Comparison of ENCODE assay signal across 7 mouse cellular contexts in the genomic region with DNA sequence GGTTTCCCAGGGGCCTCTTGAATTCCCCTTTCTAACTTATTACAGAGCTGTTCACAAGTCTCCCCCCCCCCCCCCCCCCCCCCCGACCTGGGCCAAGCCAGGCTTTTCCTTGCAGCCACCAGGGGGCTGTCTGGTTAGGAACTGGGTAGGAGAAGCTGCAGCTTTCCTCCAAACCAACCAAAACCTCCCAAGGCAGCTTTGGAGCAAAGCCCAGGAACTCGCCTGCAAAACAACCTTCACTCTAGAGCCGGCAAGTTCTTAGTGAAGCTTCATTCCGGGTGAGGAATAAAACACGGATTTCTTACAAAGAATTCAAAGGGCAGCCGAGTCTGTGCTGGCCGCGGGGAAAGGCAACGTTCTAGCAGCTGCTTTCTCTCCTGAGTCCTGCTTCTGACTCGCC. TPM values are rescaled to one million over a fixed set of nuclear protein-coding genes. Genes with fewer than 3 reads are reported as not detected.
DNase-seq lines count a peak whose midpoint lies in the region; ATAC-seq lines count a peak whose summit lies in the region.

No protein-coding gene starts in this region.

- H3K9ac ChIP-seq in embryonic facial prominence, embryonic 13.5 days = peak overlapping the region; percentile 41
- H3K9ac ChIP-seq in limb, embryonic 11.5 days (ENCODE audit: low read length) = no peak overlapping the region
- no peak overlapping the region for H3K9ac ChIP-seq in midbrain, embryonic 12.5 days (replicated peaks)

- peak; percentile 88 to 93 for DNase-seq in adrenal gland, postnatal 36 days
- peak; percentile 80 for DNase-seq in heart, adult 8-10 months (ENCODE audit: low spot score)
- DNase-seq in kidney, adult 8-10 months = peak; percentile 90 to 93
- peak; percentile 72 for DNase-seq in limb, embryonic 11.5 days (ENCODE audit: low spot score)
- peak; percentile 87 for DNase-seq in skeletal muscle tissue, adult 2 months (ENCODE audit: low read depth, low spot score)

- ATAC-seq in embryonic facial prominence, embryonic 13.5 days (ENCODE audit: insufficient number of reproducible peaks, insufficient read depth, low FRiP score, low TSS enrichment, low read depth) = peak; percentile 78
- peak; percentile 42; the same call in 1 of the 2 replicates for ATAC-seq in limb, embryonic 11.5 days (ENCODE audit: insufficient number of reproducible peaks, low FRiP score, low TSS enrichment, low read depth)
- ATAC-seq in midbrain, embryonic 12.5 days (ENCODE audit: low FRiP score, low read depth) = peak; percentile 3; the same call in 1 of the 2 replicates

- H3K4me1 ChIP-seq in embryonic facial prominence, embryonic 13.5 days = peaks cover 18% of the 10 kb centered on the region
- peaks cover 2% of the 10 kb centered on the region; the same call in 1 of the 2 replicates for H3K4me1 ChIP-seq in limb, embryonic 11.5 days (ENCODE audit: control insufficient read depth, insufficient read depth, low read length)
- H3K4me1 ChIP-seq in midbrain, embryonic 12.5 days = peaks cover 15% of the 10 kb centered on the region

- no peaks in the 10 kb centered on the region for H3K36me3 ChIP-seq in embryonic facial prominence, embryonic 13.5 days
- no peaks in the 10 kb centered on the region for H3K36me3 ChIP-seq in limb, embryonic 11.5 days (ENCODE audit: control insufficient read depth, insufficient read depth, low read length)
- H3K36me3 ChIP-seq in midbrain, embryonic 12.5 days = no peaks in the 10 kb centered on the region

- H3K27ac ChIP-seq in embryonic facial prominence, embryonic 13.5 days = no peak overlapping the region; the same call in 1 of the 2 replicates
- H3K27ac ChIP-seq in limb, embryonic 11.5 days (replicated peaks; ENCODE audit: low read depth, low read length) = no peak overlapping the region
- H3K27ac ChIP-seq in midbrain, embryonic 12.5 days (replicated peaks) = no peak overlapping the region

- WGBS in embryonic facial prominence, embryonic 13.5 days = 0% methylated on average over 9 of the region's 10 CpGs
- WGBS in limb, embryonic 11.5 days = 0% methylated on average over 9 of the region's 10 CpGs
- under 1% methylated on average over 9 of the region's 10 CpGs for WGBS in midbrain, embryonic 12.5 days

- peaks cover 39% of the 10 kb centered on the region for H3K27me3 ChIP-seq in embryonic facial prominence, embryonic 13.5 days
- peaks cover 25% of the 10 kb centered on the region for H3K27me3 ChIP-seq in limb, embryonic 11.5 days (ENCODE audit: control insufficient read depth, insufficient read depth, low read length)
- H3K27me3 ChIP-seq in midbrain, embryonic 12.5 days = peaks cover 15% of the 10 kb centered on the region

- H3K9me3 ChIP-seq in embryonic facial prominence, embryonic 13.5 days = no peaks in the 10 kb centered on the region
- no peaks in the 10 kb centered on the region for H3K9me3 ChIP-seq in limb, embryonic 11.5 days (ENCODE audit: control insufficient read depth, low read length)
- H3K9me3 ChIP-seq in midbrain, embryonic 12.5 days = no peaks in the 10 kb centered on the region

- peak overlapping the region; percentile 71 for H3K4me3 ChIP-seq in embryonic facial prominence, embryonic 13.5 days
- peak overlapping the region; percentile 57 for H3K4me3 ChIP-seq in limb, embryonic 11.5 days (ENCODE audit: low read depth, low read length)
- peak overlapping the region; percentile 63 for H3K4me3 ChIP-seq in midbrain, embryonic 12.5 days

- peak overlapping the region; percentile 99 for H3K4me2 ChIP-seq in embryonic facial prominence, embryonic 13.5 days
- peak overlapping the region; percentile 96 for H3K4me2 ChIP-seq in limb, embryonic 11.5 days (ENCODE audit: low read depth, severe bottlenecking)
- peak overlapping the region; percentile 98 for H3K4me2 ChIP-seq in midbrain, embryonic 12.5 days (replicated peaks)

RNA-seq across cellular contexts. Expression of gene Thrb, which starts 1.0 kb away (rescaled TPM):
- total RNA-seq in adrenal gland, postnatal 36 days (2021) = 100 to 1,000 TPM in 1 of 2 experiments, 10 to 100 TPM in 1; 26.5 to 102 TPM
- 2.6 and 5.1 TPM in 2 replicates for polyA plus RNA-seq in embryonic facial prominence, embryonic 13.5 days (2015; fragmentation: Nextera tagmentation; extraction: Ambion mirVana)
- 10 to 100 TPM; 24.1 to 28.2 (median 27.1) TPM for total RNA-seq in heart, adult 8-10 months (2022)
- 0.12 and 0.82 TPM in 2 replicates for polyA plus RNA-seq in limb, embryonic 11.5 days (2014; fragmentation: Nextera tagmentation; extraction: Ambion mirVana)
- polyA plus RNA-seq in midbrain, embryonic 12.5 days (2016; fragmentation: Nextera tagmentation; extraction: Ambion mirVana) = 1.3 and 1.9 TPM in 2 replicates

Comparison
In these comparisons a context has a peak if more than half of its experiments do, and no peak if none do; other contexts are left out.
1. ATAC-seq: peak in every context shown above with its lines; median percentile 78 in embryonic facial prominence, embryonic 13.5 days; 42 in limb, embryonic 11.5 days; 3 in midbrain, embryonic 12.5 days.